Mouse (Mus musculus) CH12.LX (cell line): Measurements from ENCODE around the gene Nsun3. TPM values are rescaled to one million over a fixed set of nuclear protein-coding genes. Genes with fewer than 3 reads are reported as not detected.

Experiments used
- DNase-seq: peaks from one replicate; pipeline ENCODE4 v3.0.0-alpha.2; 2013; ENCODE audit errors: extremely low read depth
- H3K27ac ChIP-seq: 2 replicates; pipeline ENCODE4 v1.5.1; 2012; ENCODE audit warnings: low read depth, mild to moderate bottlenecking, control low read depth, moderate library complexity; ENCODE audit not compliant: insufficient read depth
- H3K27me3 ChIP-seq: replicated peaks from 2 replicates; pipeline ENCODE3; 2012; ENCODE audit warnings: inconsistent platforms
- H3K36me3 ChIP-seq, 2 experiments: replicated peaks in 1 of 2; 2 replicates each; pipeline versions ENCODE3 to v1.6.1; 2012; ENCODE audit warnings: inconsistent platforms in 1 of 2, low read length in 1 of 2, mild to moderate bottlenecking in 1 of 2, mixed read lengths in 1 of 2, moderate library complexity in 1 of 2; ENCODE audit not compliant: control insufficient read depth in 1 of 2, insufficient read depth in 1 of 2
- H3K4me1 ChIP-seq, 2 experiments: 2 replicates each; pipeline ENCODE4 v1.6.1; 2012; ENCODE audit warnings: inconsistent platforms in 1 of 2, moderate library complexity in 1 of 2; ENCODE audit not compliant: insufficient read depth in 2 of 2, control insufficient read depth in 1 of 2
- H3K4me2 ChIP-seq: 2 replicates; pipeline ENCODE4 v1.6.1; 2012; ENCODE audit warnings: low read depth, mild to moderate bottlenecking, control low read depth; ENCODE audit not compliant: poor library complexity, insufficient read depth, severe bottlenecking
- H3K4me3 ChIP-seq, 3 experiments: fragments of 150-350 bp in 1 of 3; sonication (generic) in 1 of 3; replicated peaks in 1 of 3; 2 replicates each; pipeline versions ENCODE3 to v1.5.1; 2011 to 2012; ENCODE audit warnings: low read depth in 2 of 3, low read length in 2 of 3, mild to moderate bottlenecking in 2 of 3, moderate library complexity in 2 of 3, control low read depth in 1 of 3, improper control_type of control experiment in 1 of 3, inconsistent platforms in 1 of 3, mixed read lengths in 1 of 3; ENCODE audit not compliant: poor library complexity in 1 of 3
- H3K79me2 ChIP-seq: replicated peaks from 2 replicates; pipeline ENCODE4 v1.6.1; 2012; ENCODE audit warnings: mild to moderate bottlenecking, moderate library complexity; ENCODE audit not compliant: control insufficient read depth, poor library complexity, insufficient read depth, severe bottlenecking; ENCODE audit errors: extremely low read depth
- H3K9ac ChIP-seq: 2 replicates; pipeline ENCODE4 v1.6.1; 2012; ENCODE audit warnings: low read depth, mild to moderate bottlenecking, control low read depth, moderate library complexity; ENCODE audit not compliant: insufficient read depth
- H3K9me3 ChIP-seq: replicated peaks from 2 replicates; pipeline ENCODE3; 2012; ENCODE audit warnings: low read length, inconsistent platforms, mixed read lengths
- CHD1 ChIP-seq: IDR thresholded peaks from 2 replicates; pipeline ENCODE4 v1.6.1; 2012; ENCODE audit warnings: low read depth, low read length, improper control_type of control experiment, inconsistent platforms
- GABPA ChIP-seq: IDR thresholded peaks from 2 replicates; pipeline ENCODE4 v1.6.1; 2012; ENCODE audit warnings: low read depth, low read length, improper control_type of control experiment, inconsistent platforms; ENCODE audit not compliant: insufficient replicate concordance
- JUN ChIP-seq: IDR thresholded peaks from 2 replicates; pipeline ENCODE4 v1.6.1; 2011; ENCODE audit warnings: low read depth, mild to moderate bottlenecking, low read length, improper control_type of control experiment, moderate library complexity; ENCODE audit not compliant: insufficient read depth
- KAT2A ChIP-seq: IDR thresholded peaks from 2 replicates; pipeline ENCODE4 v1.6.1; 2012; ENCODE audit warnings: low read length, improper control_type of control experiment, inconsistent platforms; ENCODE audit not compliant: insufficient replicate concordance
- MAFK ChIP-seq: IDR thresholded peaks from 2 replicates; pipeline ENCODE4 v1.6.1; 2011; ENCODE audit warnings: low read length, improper control_type of control experiment; ENCODE audit not compliant: insufficient replicate concordance
- MEF2A ChIP-seq: IDR thresholded peaks from 2 replicates; pipeline ENCODE4 v1.6.1; 2014; ENCODE audit warnings: low read depth, mild to moderate bottlenecking, inconsistent platforms, low read length, improper control_type of control experiment, borderline replicate concordance
- MXI1 ChIP-seq: IDR thresholded peaks from 2 replicates; pipeline ENCODE4 v1.6.1; 2011; ENCODE audit warnings: mild to moderate bottlenecking, low read depth, low read length, improper control_type of control experiment
- NRF1 ChIP-seq: IDR thresholded peaks from 2 replicates; pipeline ENCODE4 v1.6.1; 2014; ENCODE audit warnings: low read depth, mild to moderate bottlenecking, inconsistent platforms, low read length, improper control_type of control experiment, moderate library complexity
- POLR2A ChIP-seq: IDR thresholded peaks from 2 replicates; pipeline ENCODE4 v1.6.1; 2011; ENCODE audit warnings: low read depth, mild to moderate bottlenecking, improper control_type of control experiment, low read length
- SIN3A ChIP-seq: IDR thresholded peaks from 2 replicates; pipeline ENCODE4 v1.6.1; 2012; ENCODE audit warnings: low read length, improper control_type of control experiment, inconsistent platforms
- UBTF ChIP-seq: IDR thresholded peaks from 2 replicates; pipeline ENCODE4 v1.6.1; 2012; ENCODE audit warnings: low read depth, mild to moderate bottlenecking, inconsistent platforms, low read length, improper control_type of control experiment, moderate library complexity
- USF1 ChIP-seq: IDR thresholded peaks from 2 replicates; pipeline ENCODE4 v1.6.1; 2014; ENCODE audit warnings: low read depth, mild to moderate bottlenecking, inconsistent platforms, low read length, improper control_type of control experiment
- ZC3H11A ChIP-seq: IDR thresholded peaks from 2 replicates; pipeline ENCODE4 v1.6.1; 2012; ENCODE audit warnings: low read depth, mild to moderate bottlenecking, inconsistent platforms, low read length, improper control_type of control experiment
- ZKSCAN1 ChIP-seq: IDR thresholded peaks from 2 replicates; pipeline ENCODE4 v1.6.1; 2012; ENCODE audit warnings: low read depth, inconsistent platforms, low read length, improper control_type of control experiment, borderline replicate concordance
- dilution Hi-C: fragments of 300-500 bp; cut with MboI; formaldehyde crosslinking; loops from 2 replicates; pipeline ENCODE4 v1.14.3; 2020; ENCODE audit warnings: low sequenced_read_pairs; ENCODE audit not compliant: extremely low pct_unique_long_range_greater_than_20kb, extremely low pct_ligation_motif_present
- in situ Hi-C: fragments of 300-500 bp; cut with MboI; formaldehyde crosslinking; loops from 3 replicates; pipeline ENCODE4 v1.14.3; 2019; ENCODE audit warnings: low sequenced_read_pairs, low pct_ligation_motif_present, low pct_unique_long_range_greater_than_20kb, mixed read lengths
- polyA plus RNA-seq: library from polyadenylated mRNA; unstranded; fragments of >175 nt; gene quantifications from 2 replicates; pipeline ENCODE4 v1.2.1, GENCODE M21; 2012; ENCODE audit warnings: low read depth; ENCODE audit not compliant: insufficient read length
- total RNA-seq, 2 experiments: library from RNA; depleted of rRNA; stranded (reverse); fragments of 300-350 nt in 1 of 2; fragments of >200 nt in 1 of 2; gene quantifications; 2 replicates each; pipeline ENCODE4 v1.2.3; 2012 to 2014

Nsun3 gene
- total and polyA plus RNA-seq, 3 experiments: 8.4 to 15.3 (median 11.6) TPM

GRCm38 (mm10) chr16:62799839-62800238 is 13.2 kb upstream of the Nsun3 start:
- Histone ChIP-seq H3K4me2 (no peak overlapping the region), H3K27me3 (no peaks in the 10 kb centered on the region), H3K79me2 (no peaks in the 10 kb centered on the region), H3K4me1 (peaks cover 3 to 23% of the 10 kb centered on the region in 2 experiments; a peak in 2 of 4 replicates), H3K9me3 (no peaks in the 10 kb centered on the region), H3K27ac (no peak overlapping the region), H3K9ac (no peak overlapping the region), H3K36me3 (peaks cover 17 to 36% of the 10 kb centered on the region in 2 experiments), H3K4me3 (no peak overlapping the region)
- TF ChIP-seq POLR2A: no peak
- no peak for TF ChIP-seq UBTF
- no peak for TF ChIP-seq MEF2A
- TF ChIP-seq SIN3A: no peak
- no peak for TF ChIP-seq CHD1
- no peak for TF ChIP-seq KAT2A
- no peak for TF ChIP-seq MAFK
- TF ChIP-seq MXI1: no peak
- no peak for DNase-seq
- in situ Hi-C loops: no loop called here
- dilution Hi-C loops: no loop called here

DNA sequence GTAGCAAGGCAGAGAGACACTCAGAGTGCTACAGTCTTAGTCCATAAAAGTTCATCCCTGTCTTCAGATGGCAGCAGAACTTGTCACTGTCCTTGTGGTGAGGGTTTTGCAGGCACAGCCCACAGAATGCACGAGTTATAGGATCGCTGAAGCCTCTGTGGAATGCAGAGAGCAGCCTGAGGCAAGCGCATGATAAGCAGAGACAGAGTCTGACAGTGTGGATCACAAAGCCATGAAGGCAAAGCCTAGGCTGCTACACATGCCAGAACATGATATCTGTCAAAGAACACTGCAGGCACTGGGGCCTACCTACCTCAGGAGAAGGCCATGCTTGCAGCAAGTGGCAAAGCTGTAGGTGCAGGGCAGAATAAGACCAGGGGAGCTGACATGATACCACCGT is 12.8 kb upstream of the Nsun3 start:
- Histone ChIP-seq H3K4me1 (peaks cover 3 to 20% of the 10 kb centered on the region in 2 experiments; a peak in 2 of 4 replicates), H3K4me2 (no peak overlapping the region), H3K9ac (no peak overlapping the region), H3K36me3 (peaks cover 14 to 32% of the 10 kb centered on the region in 2 experiments), H3K79me2 (no peaks in the 10 kb centered on the region), H3K27me3 (no peaks in the 10 kb centered on the region), H3K4me3 (no peak overlapping the region), H3K27ac (no peak overlapping the region), H3K9me3 (no peaks in the 10 kb centered on the region)
- no peak for DNase-seq
- in situ Hi-C loops (no loop called here), dilution Hi-C loops (no loop called here)
- no peak for TF ChIP-seq GABPA
- no peak for TF ChIP-seq ZKSCAN1
- TF ChIP-seq NRF1: no peak
- no peak for TF ChIP-seq ZC3H11A
- TF ChIP-seq JUN: no peak
- TF ChIP-seq USF1: no peak
- no peak for TF ChIP-seq CHD1
- no peak for TF ChIP-seq MXI1
